Mouse (Mus musculus): Measurements from ENCODE around the gene Xpnpep3.
"Not testable (repeated sequence)": the region's sequence is repeated elsewhere in the genome, so short reads cannot be mapped to it uniquely, and the experiment has no call there.

Gene Xpnpep3

DNA sequence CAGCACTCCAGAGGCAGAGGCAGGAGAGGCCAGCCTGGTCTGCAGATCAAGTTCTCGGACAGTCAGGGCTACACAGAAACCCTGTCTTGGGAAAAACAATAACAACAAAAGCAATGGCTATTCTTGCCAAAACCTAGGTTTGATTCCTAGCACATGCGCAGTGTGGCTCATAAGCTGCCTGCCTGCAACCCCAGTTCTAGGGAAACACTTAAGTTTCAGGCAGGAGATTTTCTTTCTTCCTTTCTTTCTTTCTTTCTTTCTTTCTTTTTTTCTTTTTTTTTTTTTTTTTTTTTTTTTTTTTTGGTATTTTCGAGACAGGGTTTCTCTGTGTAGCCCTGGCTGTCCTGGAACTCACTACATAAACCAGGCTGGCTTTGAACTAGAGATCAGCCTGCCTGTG is 80.3 kb downstream of the Xpnpep3 start:
- in situ Hi-C loops (cut with MboI), result not testable (repeated sequence)

DNA sequence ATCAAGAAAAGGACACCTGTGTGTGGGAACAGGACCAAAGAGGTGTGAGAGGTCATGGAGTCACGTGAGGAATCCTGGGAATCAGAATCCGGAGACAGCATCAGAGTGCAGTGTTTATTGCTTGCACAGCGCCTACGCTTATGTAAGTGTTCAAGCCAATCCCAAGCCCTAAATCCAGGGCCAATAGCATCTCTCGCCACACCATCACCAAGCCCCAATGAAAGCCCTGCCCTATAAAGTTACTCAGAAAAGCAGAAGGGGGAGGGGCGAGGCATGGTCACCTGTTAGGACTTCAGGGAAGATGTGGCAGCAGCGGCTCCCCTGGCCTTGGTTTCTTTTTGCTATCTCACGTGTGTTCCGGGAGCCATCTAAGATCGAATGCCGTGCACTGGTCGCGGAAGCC is 81.0 kb downstream of the Xpnpep3 start:
- in situ Hi-C loops (cut with MboI), result no loop called here

GRCm38 (mm10) chr15:81482966-81483365 is 83.0 kb downstream of the Xpnpep3 start:
- in situ Hi-C loops (cut with MboI), result no loop called here

DNA sequence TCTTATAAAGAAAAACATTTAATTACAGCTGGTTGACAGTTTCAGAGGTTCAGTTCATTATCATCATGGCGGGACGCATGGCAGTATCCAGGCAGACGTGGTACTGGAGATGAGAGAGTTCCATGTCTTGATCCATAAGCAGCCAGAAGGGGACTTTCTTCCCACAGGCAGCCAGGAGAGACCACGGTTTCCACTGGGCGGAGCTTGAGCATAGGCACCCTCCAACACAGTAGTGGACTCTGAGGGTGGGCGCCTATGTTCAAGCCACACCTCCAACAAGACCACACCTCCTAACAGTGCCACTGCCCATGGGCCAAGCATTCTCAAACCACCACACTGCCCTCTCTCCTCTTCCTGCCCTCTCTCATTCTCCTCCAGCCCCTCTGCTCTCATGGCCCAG is 83.8 kb downstream of the Xpnpep3 start:
- in situ Hi-C loops (cut with MboI), result no loop called here

- in situ Hi-C loops (cut with MboI), result no loop called here
Measured at GRCm38 (mm10) chr15:81485483-81485882, 85.5 kb downstream of the Xpnpep3 start.

DNA sequence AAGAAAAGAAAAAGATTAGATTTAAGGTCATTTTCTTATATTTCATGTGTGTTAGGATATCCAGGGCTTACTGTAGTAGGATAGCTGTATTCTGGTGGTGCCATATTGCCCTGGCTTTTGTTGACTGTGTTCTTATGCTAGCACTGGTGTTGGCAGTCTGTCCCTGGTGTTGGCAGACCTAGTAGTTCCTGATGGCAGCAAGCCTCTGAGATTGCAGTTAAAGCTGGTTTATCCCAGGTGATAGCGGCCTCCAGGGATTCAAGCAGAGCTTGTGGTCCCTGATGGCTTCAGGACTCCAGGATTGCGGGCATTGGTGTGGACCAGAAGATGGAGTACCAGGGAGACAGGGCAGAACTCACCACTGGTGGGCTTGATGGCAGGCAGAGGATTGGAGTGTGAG is 103.5 kb downstream of the Xpnpep3 start:
- in situ Hi-C loops (cut with MboI), result no loop called here

GRCm38 (mm10) chr15:81503995-81504394 is 104.1 kb downstream of the Xpnpep3 start:
- in situ Hi-C loops (cut with MboI), result no loop called here

Data from mature B cell (primary cell).